In genomic region chr19:5423561-5423960, GRCm38 (mm10) we compare ENCODE assay signal across 8 mouse cellular contexts. TPM values are rescaled to one million over a fixed set of nuclear protein-coding genes. Genes with fewer than 3 reads are reported as not detected.
DNase-seq lines count a peak whose midpoint lies in the region; ATAC-seq and TF ChIP-seq lines count a peak whose summit lies in the region.

No protein-coding gene starts in this region.

- no peak for TF ChIP-seq CTCF in left cerebral cortex, adult 2 months (IDR thresholded peaks at IDR 0.05)

- H3K27ac ChIP-seq in left cerebral cortex, adult 2 months, result peak overlapping the region; percentile 89; the same call in 1 of the 2 replicates
- no peak overlapping the region for H3K27ac ChIP-seq in hindbrain, embryonic 11.5 days (ENCODE audit: low read depth, low read length)
- H3K27ac ChIP-seq in midbrain, embryonic 12.5 days (replicated peaks), result no peak overlapping the region

- H3K4me3 ChIP-seq in left cerebral cortex, adult 2 months, result peak overlapping the region; percentile 88
- H3K4me3 ChIP-seq in hindbrain, embryonic 11.5 days (ENCODE audit: low read depth, low read length), result peak overlapping the region; percentile 85
- H3K4me3 ChIP-seq in midbrain, embryonic 12.5 days, result peak overlapping the region; percentile 80

- 69% methylated on average over 12 of the region's 12 CpGs for WGBS in hindbrain, embryonic 11.5 days
- 65% methylated on average over 12 of the region's 12 CpGs for WGBS in midbrain, embryonic 12.5 days

- ATAC-seq in hindbrain, embryonic 11.5 days (ENCODE audit: low FRiP score), result no peak
- no peak for ATAC-seq in midbrain, embryonic 12.5 days (ENCODE audit: low FRiP score, low read depth)

- peaks cover 5% of the 10 kb centered on the region; the same call in 1 of the 2 replicates for H3K36me3 ChIP-seq in hindbrain, embryonic 11.5 days (ENCODE audit: control insufficient read depth, insufficient read depth, low read length)
- H3K36me3 ChIP-seq in midbrain, embryonic 12.5 days, result peaks cover 55% of the 10 kb centered on the region

- H3K9me3 ChIP-seq in hindbrain, embryonic 11.5 days (ENCODE audit: control insufficient read depth, low read length), result no peaks in the 10 kb centered on the region
- no peaks in the 10 kb centered on the region for H3K9me3 ChIP-seq in midbrain, embryonic 12.5 days

- intact Hi-C loops in left cerebral cortex, adult 2 months (cut with DNase I), result no loop called here

- H3K27me3 ChIP-seq in hindbrain, embryonic 11.5 days (ENCODE audit: control insufficient read depth, insufficient read depth, low read length), result no peaks in the 10 kb centered on the region
- no peaks in the 10 kb centered on the region for H3K27me3 ChIP-seq in midbrain, embryonic 12.5 days

- H3K4me2 ChIP-seq in hindbrain, embryonic 11.5 days (replicated peaks; ENCODE audit: low read depth, low read length), result peak overlapping the region; percentile 85
- peak overlapping the region; percentile 95 for H3K4me2 ChIP-seq in midbrain, embryonic 12.5 days (replicated peaks)

- H3K9ac ChIP-seq in hindbrain, embryonic 11.5 days (ENCODE audit: low read depth, low read length), result peak overlapping the region; percentile 73; the same call in 1 of the 2 replicates
- H3K9ac ChIP-seq in midbrain, embryonic 12.5 days (replicated peaks), result peak overlapping the region; percentile 86

- peaks cover 17% of the 10 kb centered on the region for H3K4me1 ChIP-seq in hindbrain, embryonic 11.5 days (replicated peaks; ENCODE audit: control insufficient read depth, insufficient read depth, low read length)
- peaks cover 32% of the 10 kb centered on the region for H3K4me1 ChIP-seq in midbrain, embryonic 12.5 days

- DNase-seq in left cerebral cortex, adult 2 months (ENCODE audit: extremely low spot score in 1 of 2, low spot score in 2 of 2), result no peak
- no peak for DNase-seq in left cerebral cortex, adult 18-20 months (ENCODE audit: low spot score in 2 of 2)
- DNase-seq in cerebellum, postnatal 14 days, result peak; percentile 21 to 22
- no peak for DNase-seq in hindbrain, embryonic 11.5 days (ENCODE audit: low spot score)
- DNase-seq in urinary bladder, adult 2 months (ENCODE audit: low spot score), result no peak
- DNase-seq in yolk sac, embryonic 10.5 days (ENCODE audit: low spot score), result no peak
- no peak for DNase-seq in gastrocnemius, adult 18-20 months (ENCODE audit: low spot score)

RNA-seq across cellular contexts. Expression of gene Drap1, which starts 1.2 kb away (rescaled TPM):
- total RNA-seq in left cerebral cortex, adult 2 months (2021), result 100 to 1,000 TPM; 248 to 267 TPM
- total RNA-seq in left cerebral cortex, adult 18-20 months (2021), result 100 to 1,000 TPM; 263 to 283 TPM
- 182 and 211 TPM in 2 replicates for polyA plus RNA-seq in hindbrain, embryonic 11.5 days (2014; fragmentation: Nextera tagmentation; extraction: Ambion mirVana)
- 257 and 262 TPM in 2 replicates for polyA plus RNA-seq in midbrain, embryonic 12.5 days (2016; fragmentation: Nextera tagmentation; extraction: Ambion mirVana)
- 228 and 236 TPM in 2 replicates for polyA plus RNA-seq in urinary bladder, adult 2 months (2012; rRNA removed)
- total RNA-seq in gastrocnemius, adult 18-20 months (2021), result 100 to 1,000 TPM; 587 to 651 TPM

RNA-seq across cellular contexts. Expression of gene AI837181, which starts 1.4 kb away (rescaled TPM):
- 10 to 100 TPM; 68.0 to 74.1 TPM for total RNA-seq in left cerebral cortex, adult 2 months (2021)
- 10 to 100 TPM; 73.6 to 75.6 TPM for total RNA-seq in left cerebral cortex, adult 18-20 months (2021)
- polyA plus RNA-seq in hindbrain, embryonic 11.5 days (2014; fragmentation: Nextera tagmentation; extraction: Ambion mirVana), result 33.4 and 35.2 TPM in 2 replicates
- 52.4 and 60.3 TPM in 2 replicates for polyA plus RNA-seq in midbrain, embryonic 12.5 days (2016; fragmentation: Nextera tagmentation; extraction: Ambion mirVana)
- polyA plus RNA-seq in urinary bladder, adult 2 months (2012; rRNA removed), result 65.3 and 68.9 TPM in 2 replicates
- total RNA-seq in gastrocnemius, adult 18-20 months (2021), result 10 to 100 TPM; 32.9 to 36.2 TPM

RNA-seq across cellular contexts. Expression of gene Tsga10ip, which starts 21.2 kb away (rescaled TPM):
- not detected for total RNA-seq in left cerebral cortex, adult 2 months (2021)
- not detected for total RNA-seq in left cerebral cortex, adult 18-20 months (2021)
- polyA plus RNA-seq in hindbrain, embryonic 11.5 days (2014; fragmentation: Nextera tagmentation; extraction: Ambion mirVana), result 0.53 and 0.54 TPM in 2 replicates
- 0.17 and 0.28 TPM in 2 replicates for polyA plus RNA-seq in midbrain, embryonic 12.5 days (2016; fragmentation: Nextera tagmentation; extraction: Ambion mirVana)
- not detected in 2 replicates for polyA plus RNA-seq in urinary bladder, adult 2 months (2012; rRNA removed)
- total RNA-seq in gastrocnemius, adult 18-20 months (2021), result 1 to 10 TPM; 1.2 to 1.3 TPM

RNA-seq across cellular contexts. Expression of gene Fosl1, which starts 23.8 kb away (rescaled TPM):
- under 1 TPM in 1 of 2 experiments, not detected in 1; 0.65 TPM for total RNA-seq in left cerebral cortex, adult 2 months (2021)
- total RNA-seq in left cerebral cortex, adult 18-20 months (2021), result not detected
- 0.13 TPM in 1 of 2 replicates, not detected in the other for polyA plus RNA-seq in hindbrain, embryonic 11.5 days (2014; fragmentation: Nextera tagmentation; extraction: Ambion mirVana)
- polyA plus RNA-seq in midbrain, embryonic 12.5 days (2016; fragmentation: Nextera tagmentation; extraction: Ambion mirVana), result not detected in 2 replicates
- polyA plus RNA-seq in urinary bladder, adult 2 months (2012; rRNA removed), result 0.07 TPM in 1 of 2 replicates, not detected in the other
- under 1 TPM; 0.17 to 0.34 TPM for total RNA-seq in gastrocnemius, adult 18-20 months (2021)

RNA-seq across cellular contexts. Expression of gene Ccdc85b, which starts 34.1 kb away (rescaled TPM):
- total RNA-seq in left cerebral cortex, adult 2 months (2021), result 10 to 100 TPM; 29.5 to 30.6 TPM
- 10 to 100 TPM; 28.3 to 31.5 TPM for total RNA-seq in left cerebral cortex, adult 18-20 months (2021)
- polyA plus RNA-seq in hindbrain, embryonic 11.5 days (2014; fragmentation: Nextera tagmentation; extraction: Ambion mirVana), result 6.6 and 6.9 TPM in 2 replicates
- polyA plus RNA-seq in midbrain, embryonic 12.5 days (2016; fragmentation: Nextera tagmentation; extraction: Ambion mirVana), result 10.1 TPM in 2 replicates
- 11.3 and 15.1 TPM in 2 replicates for polyA plus RNA-seq in urinary bladder, adult 2 months (2012; rRNA removed)
- total RNA-seq in gastrocnemius, adult 18-20 months (2021), result 1 to 10 TPM; 4.0 to 5.1 TPM

Comparison
In these comparisons a context has a peak if more than half of its experiments do, and no peak if none do; other contexts are left out.
1. DNase-seq: peak in cerebellum, postnatal 14 days (2 of 2); none in left cerebral cortex, adult 2 months (0 of 2), left cerebral cortex, adult 18-20 months (0 of 2), hindbrain, embryonic 11.5 days (single experiment), urinary bladder, adult 2 months (single experiment), yolk sac, embryonic 10.5 days (single experiment) and gastrocnemius, adult 18-20 months (single experiment).
2. Peak in every context shown above with its lines, with median percentiles within 50 percentile points of each other: H3K4me3 ChIP-seq.